Mouse (Mus musculus) hindbrain, embryonic 10.5 days (tissue): ENCODE data around the gene Olfr750. TPM values are rescaled to one million over a fixed set of nuclear protein-coding genes. Genes with fewer than 3 reads are reported as not detected.

ENCODE experiments used
- DNase-seq: peaks from one replicate; pipeline ENCODE4 v3.0.0-alpha.2; 2017; ENCODE audit warnings: low spot score
- H3K27ac ChIP-seq: fragments of 300-500 bp; sonication (generic); 2 replicates; pipeline ENCODE4 v1.5.1; 2016; ENCODE audit warnings: mild to moderate bottlenecking, moderate library complexity
- H3K27me3 ChIP-seq: fragments of 300-500 bp; sonication (generic); 2 replicates; pipeline ENCODE4 v1.6.1; 2016; ENCODE audit warnings: mild to moderate bottlenecking; ENCODE audit not compliant: poor library complexity, insufficient read depth, severe bottlenecking
- H3K36me3 ChIP-seq: fragments of 300-500 bp; sonication (generic); 2 replicates; pipeline ENCODE4 v1.6.1; 2016; ENCODE audit warnings: mild to moderate bottlenecking, moderate library complexity
- H3K4me1 ChIP-seq: fragments of 300-500 bp; sonication (generic); replicated peaks from 2 replicates; pipeline ENCODE4 v1.6.1; 2016; ENCODE audit warnings: mild to moderate bottlenecking
- H3K4me3 ChIP-seq: fragments of 300-500 bp; sonication (generic); 2 replicates; pipeline ENCODE4 v1.5.1; 2016; ENCODE audit warnings: mild to moderate bottlenecking, moderate library complexity
- H3K9me3 ChIP-seq: fragments of 300-500 bp; sonication (generic); 2 replicates; pipeline ENCODE4 v1.6.1; 2016; ENCODE audit warnings: mild to moderate bottlenecking, moderate library complexity
- WGBS: fragments of 180-500 bp; shearing (Covaris S2); methylation state at CpG from one replicate; pipeline ENCODE4 v1.1.7; 2016; 5-methylcytosine and 5-hydroxymethylcytosine counted together
- polyA plus RNA-seq: library from polyadenylated mRNA; unstranded; fragments of >200 nt; fragmentation: Nextera tagmentation; extraction: Ambion mirVana; gene quantifications from 2 replicates; pipeline ENCODE4 v1.2.1, GENCODE M21; 2016

The Olfr750 gene
- polyA plus RNA-seq, 1 experiment from 2014 or later = 0.03 TPM

- no peak for DNase-seq
- no peak overlapping the region for H3K4me3 ChIP-seq
- peaks cover 5% of the 10 kb centered on the region; the same call in 1 of the 2 replicates for H3K27me3 ChIP-seq
- 87% methylated on average over 5 of the region's 5 CpGs for WGBS
- no peaks in the 10 kb centered on the region for H3K36me3 ChIP-seq
- H3K27ac ChIP-seq = no peak overlapping the region
- peaks cover 4% of the 10 kb centered on the region; the same call in 1 of the 2 replicates for H3K4me1 ChIP-seq
- H3K9me3 ChIP-seq = no peaks in the 10 kb centered on the region
Measured at GRCm38 (mm10) chr14:51094096-51094875, 20.1 kb upstream of the Olfr750 start.

GRCm38 (mm10) chr14:51093496-51093895 is 19.3 kb upstream of the Olfr750 start:
- DNase-seq = no peak
- H3K4me3 ChIP-seq = no peak overlapping the region
- no peaks in the 10 kb centered on the region for H3K9me3 ChIP-seq
- WGBS = 37% methylated on average over 3 of the region's 3 CpGs
- H3K27ac ChIP-seq = no peak overlapping the region
- no peaks in the 10 kb centered on the region for H3K36me3 ChIP-seq
- peaks cover 4% of the 10 kb centered on the region; the same call in 1 of the 2 replicates for H3K4me1 ChIP-seq
- H3K27me3 ChIP-seq = peaks cover 5% of the 10 kb centered on the region; the same call in 1 of the 2 replicates

- H3K4me1 ChIP-seq = peaks cover 4% of the 10 kb centered on the region; the same call in 1 of the 2 replicates
- no peaks in the 10 kb centered on the region for H3K36me3 ChIP-seq
- peaks cover 5% of the 10 kb centered on the region; the same call in 1 of the 2 replicates for H3K27me3 ChIP-seq
- no peak for DNase-seq
- no peak overlapping the region for H3K27ac ChIP-seq
- no peaks in the 10 kb centered on the region for H3K9me3 ChIP-seq
- H3K4me3 ChIP-seq = peak overlapping the region; percentile 16; the same call in 1 of the 2 replicates
- WGBS = 52% methylated on average over 8 of the region's 8 CpGs
Measured at GRCm38 (mm10) chr14:51092073-51092620, 17.9 kb upstream of the Olfr750 start.

- Histone ChIP-seq H3K27me3 (peaks cover 5% of the 10 kb centered on the region; the same call in 1 of the 2 replicates), H3K4me1 (peaks cover 4% of the 10 kb centered on the region; the same call in 1 of the 2 replicates), H3K9me3 (no peaks in the 10 kb centered on the region), H3K36me3 (no peaks in the 10 kb centered on the region), H3K27ac (peak within 1 kb of the TSS; percentile 89), H3K4me3 (peak within 1 kb of the TSS; percentile 69)
- DNase-seq = peak; percentile 62
- whole genome bisulfite sequencing = 8% methylated on average over 33 of the region's 33 CpGs
Measured at GRCm38 (mm10) chr14:51090921-51091900, 17.0 kb upstream of the Olfr750 start, which contains the start of the genes Rnase4 and Ang. Gene Rnase4 (plus strand): TSS chr14:51091077. Gene Ang (plus strand): TSS chr14:51091150.

- H3K36me3 ChIP-seq = no peaks in the 10 kb centered on the region
- DNase-seq = peak; percentile 87
- H3K27me3 ChIP-seq = peaks cover 5% of the 10 kb centered on the region; the same call in 1 of the 2 replicates
- H3K27ac ChIP-seq = peak overlapping the region; percentile 89
- under 1% methylated on average over 27 of the region's 27 CpGs for WGBS
- H3K9me3 ChIP-seq = no peaks in the 10 kb centered on the region
- peaks cover 4% of the 10 kb centered on the region; the same call in 1 of the 2 replicates for H3K4me1 ChIP-seq
- H3K4me3 ChIP-seq = peak overlapping the region; percentile 69
Measured at GRCm38 (mm10) chr14:51090077-51090781, 16.0 kb upstream of the Olfr750 start.

- no peaks in the 10 kb centered on the region for H3K36me3 ChIP-seq
- peak overlapping the region; percentile 89 for H3K27ac ChIP-seq
- peak overlapping the region; percentile 69 for H3K4me3 ChIP-seq
- WGBS = under 1% methylated on average over 15 of the region's 15 CpGs
- H3K4me1 ChIP-seq = peaks cover 4% of the 10 kb centered on the region; the same call in 1 of the 2 replicates
- DNase-seq = no peak
- peaks cover 10% of the 10 kb centered on the region for H3K27me3 ChIP-seq
- H3K9me3 ChIP-seq = no peaks in the 10 kb centered on the region
Measured at GRCm38 (mm10) chr14:51089674-51090076, 15.4 kb upstream of the Olfr750 start.

- no peaks in the 10 kb centered on the region for H3K9me3 ChIP-seq
- peaks cover 5% of the 10 kb centered on the region; the same call in 1 of the 2 replicates for H3K4me1 ChIP-seq
- H3K36me3 ChIP-seq = no peaks in the 10 kb centered on the region
- peaks cover 15% of the 10 kb centered on the region for H3K27me3 ChIP-seq
- peak; percentile 96 for DNase-seq
- H3K27ac ChIP-seq = peak overlapping the region; percentile 89
- under 1% methylated on average over 34 of the region's 34 CpGs for WGBS
- H3K4me3 ChIP-seq = peak overlapping the region; percentile 69
Measured at GRCm38 (mm10) chr14:51088970-51089673, 14.9 kb upstream of the Olfr750 start.

GRCm38 (mm10) chr14:51088166-51088969 is 14.1 kb upstream of the Olfr750 start:
- WGBS = under 1% methylated on average over 23 of the region's 23 CpGs
- Histone ChIP-seq H3K9me3 (no peaks in the 10 kb centered on the region), H3K27me3 (peaks cover 17% of the 10 kb centered on the region), H3K4me3 (peak overlapping the region; percentile 69), H3K36me3 (no peaks in the 10 kb centered on the region), H3K4me1 (peaks cover 12% of the 10 kb centered on the region), H3K27ac (peak overlapping the region; percentile 79)
- DNase-seq = peak; percentile 84

- H3K4me1 ChIP-seq = peaks cover 18% of the 10 kb centered on the region
- WGBS = 11% methylated on average over 9 of the region's 9 CpGs
- H3K27ac ChIP-seq = no peak overlapping the region
- DNase-seq = no peak
- H3K27me3 ChIP-seq = peaks cover 17% of the 10 kb centered on the region
- H3K4me3 ChIP-seq = peak overlapping the region; percentile 69
- H3K36me3 ChIP-seq = no peaks in the 10 kb centered on the region
- H3K9me3 ChIP-seq = no peaks in the 10 kb centered on the region
Measured at GRCm38 (mm10) chr14:51087762-51088161, 13.5 kb upstream of the Olfr750 start.

- H3K9me3 ChIP-seq = no peaks in the 10 kb centered on the region
- H3K36me3 ChIP-seq = no peaks in the 10 kb centered on the region
- peaks cover 15% of the 10 kb centered on the region for H3K4me1 ChIP-seq
- no peak overlapping the region for H3K27ac ChIP-seq
- 80% methylated on average over 4 of the region's 4 CpGs for WGBS
- no peak for DNase-seq
- H3K4me3 ChIP-seq = no peak overlapping the region
- peaks cover 12% of the 10 kb centered on the region for H3K27me3 ChIP-seq
Measured at GRCm38 (mm10) chr14:51085911-51086310, 11.7 kb upstream of the Olfr750 start.

- H3K9me3 ChIP-seq = no peaks in the 10 kb centered on the region
- H3K27ac ChIP-seq = no peak overlapping the region
- H3K4me3 ChIP-seq = no peak overlapping the region
- H3K36me3 ChIP-seq = no peaks in the 10 kb centered on the region
- H3K27me3 ChIP-seq = peaks cover 16% of the 10 kb centered on the region
- 77% methylated on average over 2 of the region's 2 CpGs for WGBS
- peaks cover 15% of the 10 kb centered on the region for H3K4me1 ChIP-seq
- no peak for DNase-seq
Measured at GRCm38 (mm10) chr14:51085086-51085485, 10.9 kb upstream of the Olfr750 start.
